Mouse (Mus musculus) E14TG2a.4 (cell line): ENCODE results near the gene Pcif1.

Experiments
- CTCF ChIP-seq: conservative IDR thresholded peaks from 2 replicates; pipeline ENCODE4 v1.5.1; 2014; ENCODE audit warnings: low read length
- NANOG ChIP-seq: IDR thresholded peaks from 2 replicates; pipeline ENCODE4 v1.6.1; 2014; ENCODE audit warnings: borderline replicate concordance, low read length, mixed read lengths
- POU5F1 ChIP-seq: IDR thresholded peaks from 2 replicates; pipeline ENCODE4 v1.6.1; 2014; ENCODE audit warnings: low read length, borderline replicate concordance

DNA sequence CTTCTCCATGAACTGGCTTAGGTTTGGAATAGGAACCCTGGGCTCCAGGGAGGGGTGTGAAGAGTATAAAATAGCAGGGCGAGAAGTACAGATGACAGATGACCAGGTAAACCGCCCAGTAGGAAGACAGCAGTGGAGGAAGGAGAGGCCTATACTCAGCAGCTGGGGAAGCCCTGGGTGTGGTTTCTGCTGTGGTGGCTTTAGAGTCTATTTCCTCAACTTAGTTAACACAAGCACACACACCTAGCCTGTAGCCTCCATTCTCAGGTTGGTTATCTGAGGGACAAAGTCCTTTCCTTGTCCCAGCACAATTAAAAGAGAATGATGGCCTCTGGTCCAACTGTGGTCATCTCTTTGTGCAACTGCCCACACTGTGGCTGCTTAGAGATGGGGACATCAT is 10.9 kb downstream of the Pcif1 start:
- TF ChIP-seq CTCF (no peak), POU5F1 (no peak), NANOG (no peak)
